Mouse (Mus musculus): ENCODE results near the gene Ldlrad3. TPM values are rescaled to one million over a fixed set of nuclear protein-coding genes. Genes with fewer than 3 reads are reported as not detected.

The Ldlrad3 gene
- 37.1 and 38.8 TPM in 2 replicates for polyA plus RNA-seq (2015; fragmentation: Nextera tagmentation; extraction: Ambion mirVana)

DNA sequence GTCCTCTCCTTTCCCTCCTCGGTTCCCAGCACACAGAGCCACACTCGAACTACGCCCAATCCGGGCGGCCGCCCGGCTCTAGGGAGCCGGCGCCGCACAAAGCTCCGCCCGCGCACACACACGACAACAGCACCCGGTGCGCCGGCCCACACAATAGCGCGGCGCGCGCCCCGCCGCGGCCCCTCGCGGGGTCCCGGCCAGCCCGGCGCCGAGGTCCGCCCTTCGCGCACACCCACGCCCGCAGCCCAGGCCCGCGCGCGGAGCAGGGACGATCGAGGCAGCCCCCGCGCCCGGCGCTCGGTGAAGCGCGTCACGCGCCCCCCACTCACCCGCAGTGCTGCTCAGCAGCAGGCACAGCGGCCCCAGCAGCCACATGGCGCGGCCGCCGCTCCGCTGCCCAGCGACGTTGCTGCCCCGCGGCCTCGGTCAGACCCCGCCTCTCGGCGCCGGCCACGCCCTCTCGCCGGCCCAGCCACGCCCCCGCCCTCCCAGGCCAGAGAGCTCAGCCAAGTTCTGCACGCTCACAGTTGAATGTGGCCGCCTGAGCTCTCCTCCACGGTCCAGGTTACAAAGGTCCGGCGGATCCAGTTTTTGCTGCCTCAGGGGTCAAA is at the start of gene Ldlrad3:
Gene Ldlrad3, minus strand, starts transcription at position 435 of the 611 bp plus-strand sequence.
- peak within 1 kb of the TSS; percentile 90 for H3K9ac ChIP-seq
- H3K9me3 ChIP-seq, result no peaks in the 10 kb centered on the region
- no peaks in the 10 kb centered on the region for H3K36me3 ChIP-seq
- H3K27ac ChIP-seq, result peak within 1 kb of the TSS; percentile 91
- H3K4me3 ChIP-seq, result peak within 1 kb of the TSS; percentile 79
- peaks cover 42% of the 10 kb centered on the region for H3K4me1 ChIP-seq (replicated peaks)
- under 1% methylated on average over 65 of the region's 77 CpGs for WGBS
- H3K27me3 ChIP-seq, result no peaks in the 10 kb centered on the region
- peak; percentile 95 for ATAC-seq (ENCODE audit: low FRiP score)
- H3K4me2 ChIP-seq, result peak within 1 kb of the TSS; percentile 84

DNA sequence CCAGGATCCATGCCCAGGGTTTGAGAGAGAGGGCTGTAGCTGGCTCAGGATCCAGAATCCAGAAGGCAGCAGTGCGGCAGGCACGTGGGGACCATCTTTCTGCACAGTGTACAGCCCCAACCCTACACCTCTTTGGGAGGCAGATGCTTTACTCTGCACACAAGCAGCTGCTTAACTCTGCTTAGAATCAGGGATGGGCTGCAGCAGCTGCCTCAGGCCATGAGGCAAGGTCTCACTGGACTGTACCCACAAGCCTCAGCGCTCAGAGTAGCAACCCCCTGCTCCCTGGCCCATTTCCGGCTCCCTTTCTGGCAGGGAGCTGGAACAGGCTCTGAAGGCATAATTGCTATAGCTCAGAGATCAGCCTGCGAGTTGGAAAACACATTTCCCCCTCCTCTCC is 45.3 kb upstream of the Ldlrad3 start:
- Histone ChIP-seq H3K36me3 (no peaks in the 10 kb centered on the region), H3K4me3 (no peak overlapping the region), H3K9me3 (no peaks in the 10 kb centered on the region), H3K27me3 (no peaks in the 10 kb centered on the region), H3K27ac (peak overlapping the region; percentile 74), H3K4me2 (no peak overlapping the region), H3K4me1 (replicated peaks) (peaks cover 18% of the 10 kb centered on the region), H3K9ac (0 out of 2 replicates have a peak overlapping the region, but pooled peaks have one; percentile 35)
- ATAC-seq (ENCODE audit: low FRiP score), result peak; percentile 80
- 43% methylated on average over 5 of the region's 5 CpGs for WGBS

DNA sequence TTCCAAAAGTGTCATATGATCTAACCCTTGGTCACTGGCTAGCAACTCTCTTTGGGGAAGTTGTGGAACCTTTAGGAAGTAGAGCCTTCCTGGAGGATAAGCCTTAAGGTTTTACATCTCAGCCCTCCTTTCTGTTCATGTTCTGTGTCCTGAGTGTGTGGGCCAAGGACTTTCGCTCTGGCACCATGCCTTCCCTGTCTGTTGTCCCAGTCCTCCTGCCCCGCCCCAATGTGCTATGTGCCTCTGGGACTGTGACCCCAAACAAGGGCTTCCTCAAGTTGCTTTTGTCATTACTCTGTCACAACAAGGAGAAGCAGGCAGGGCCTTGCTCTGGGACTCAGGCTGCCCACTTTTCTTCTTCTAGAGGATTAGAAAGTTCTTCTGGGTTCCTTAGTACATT is 42.9 kb upstream of the Ldlrad3 start:
- Histone ChIP-seq H3K27ac (no peak overlapping the region), H3K9me3 (no peaks in the 10 kb centered on the region), H3K9ac (no peak overlapping the region), H3K36me3 (no peaks in the 10 kb centered on the region), H3K27me3 (no peaks in the 10 kb centered on the region), H3K4me1 (replicated peaks) (peaks cover 21% of the 10 kb centered on the region), H3K4me2 (no peak overlapping the region), H3K4me3 (no peak overlapping the region)
- no peak for ATAC-seq (ENCODE audit: low FRiP score)
- 87% methylated on average over 2 of the region's 2 CpGs for WGBS

DNA sequence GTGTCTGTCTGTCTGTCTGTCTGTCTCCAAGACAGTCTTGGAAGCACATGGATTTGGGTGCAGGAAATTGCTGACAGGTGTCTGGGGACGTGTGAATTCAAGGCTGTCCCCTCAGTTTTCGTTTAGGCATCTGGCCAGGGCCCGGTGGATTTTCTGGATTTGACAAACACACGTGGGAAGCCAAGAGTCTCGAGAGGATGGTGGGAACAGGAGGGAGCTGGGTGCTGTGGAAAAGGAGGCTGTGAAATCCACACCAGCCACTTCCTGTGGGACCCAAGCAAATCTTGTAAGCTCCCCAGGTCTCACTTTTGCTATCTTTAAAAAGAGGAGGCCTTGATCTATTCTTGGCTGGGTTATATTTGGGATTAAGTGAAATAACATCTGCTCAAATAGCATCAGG is 42.1 kb upstream of the Ldlrad3 start:
- no peak overlapping the region for H3K27ac ChIP-seq
- H3K9ac ChIP-seq, result no peak overlapping the region
- no peaks in the 10 kb centered on the region for H3K9me3 ChIP-seq
- ATAC-seq (ENCODE audit: low FRiP score), result no peak
- no peaks in the 10 kb centered on the region for H3K27me3 ChIP-seq
- no peak overlapping the region for H3K4me3 ChIP-seq
- 84% methylated on average over 5 of the region's 5 CpGs for WGBS
- no peak overlapping the region for H3K4me2 ChIP-seq
- peaks cover 29% of the 10 kb centered on the region for H3K4me1 ChIP-seq (replicated peaks)
- H3K36me3 ChIP-seq, result no peaks in the 10 kb centered on the region

DNA sequence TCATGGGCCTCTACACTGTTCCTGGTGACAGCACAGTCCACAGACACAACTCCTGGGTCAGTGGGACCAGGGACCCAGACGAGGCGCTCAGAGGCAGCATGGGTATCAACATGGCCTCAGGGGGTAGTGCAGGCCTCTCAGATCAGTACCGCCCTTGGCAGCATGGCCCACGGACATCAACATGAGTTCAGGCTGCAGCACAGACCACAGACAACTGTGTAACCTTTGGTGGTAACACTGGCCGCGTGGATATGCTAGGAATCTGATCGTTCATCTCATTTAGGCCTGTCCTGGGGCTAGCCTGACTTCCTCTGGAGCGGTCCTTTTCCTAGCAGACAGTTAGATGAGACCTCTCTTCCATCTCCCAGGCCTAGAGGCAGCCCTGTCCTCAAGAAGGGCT is 41.7 kb upstream of the Ldlrad3 start:
- no peaks in the 10 kb centered on the region for H3K9me3 ChIP-seq
- H3K9ac ChIP-seq, result no peak overlapping the region
- ATAC-seq (ENCODE audit: low FRiP score), result no peak
- H3K4me2 ChIP-seq, result no peak overlapping the region
- 89% methylated on average over 8 of the region's 8 CpGs for whole genome bisulfite sequencing
- H3K4me3 ChIP-seq, result no peak overlapping the region
- H3K36me3 ChIP-seq, result no peaks in the 10 kb centered on the region
- H3K27me3 ChIP-seq, result no peaks in the 10 kb centered on the region
- peaks cover 34% of the 10 kb centered on the region for H3K4me1 ChIP-seq (replicated peaks)
- H3K27ac ChIP-seq, result no peak overlapping the region

DNA sequence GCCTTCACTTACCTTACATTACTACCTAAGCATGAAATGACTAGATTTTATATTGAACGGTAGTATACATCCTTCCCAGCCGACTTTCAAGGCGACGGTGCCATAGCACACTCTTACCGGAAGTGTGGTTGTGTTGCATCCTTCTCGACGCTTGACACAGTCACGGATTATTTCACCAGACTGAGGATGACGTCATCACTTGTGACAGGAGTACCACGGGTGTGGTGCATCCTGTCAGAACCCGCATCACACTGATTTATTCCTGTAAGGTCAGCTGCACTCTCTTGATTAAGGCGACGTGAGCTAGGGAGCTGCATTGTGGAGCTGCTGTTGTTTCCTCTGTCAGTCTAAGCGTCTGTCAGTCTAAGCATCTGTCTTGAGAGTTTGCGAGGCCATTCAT is 40.1 kb upstream of the Ldlrad3 start:
- Histone ChIP-seq H3K4me1 (replicated peaks) (peaks cover 29% of the 10 kb centered on the region), H3K27me3 (no peaks in the 10 kb centered on the region), H3K9ac (no peak overlapping the region), H3K36me3 (no peaks in the 10 kb centered on the region), H3K27ac (no peak overlapping the region), H3K4me3 (no peak overlapping the region), H3K9me3 (no peaks in the 10 kb centered on the region), H3K4me2 (no peak overlapping the region)
- WGBS, result 69% methylated on average over 15 of the region's 15 CpGs
- ATAC-seq (ENCODE audit: low FRiP score), result no peak

DNA sequence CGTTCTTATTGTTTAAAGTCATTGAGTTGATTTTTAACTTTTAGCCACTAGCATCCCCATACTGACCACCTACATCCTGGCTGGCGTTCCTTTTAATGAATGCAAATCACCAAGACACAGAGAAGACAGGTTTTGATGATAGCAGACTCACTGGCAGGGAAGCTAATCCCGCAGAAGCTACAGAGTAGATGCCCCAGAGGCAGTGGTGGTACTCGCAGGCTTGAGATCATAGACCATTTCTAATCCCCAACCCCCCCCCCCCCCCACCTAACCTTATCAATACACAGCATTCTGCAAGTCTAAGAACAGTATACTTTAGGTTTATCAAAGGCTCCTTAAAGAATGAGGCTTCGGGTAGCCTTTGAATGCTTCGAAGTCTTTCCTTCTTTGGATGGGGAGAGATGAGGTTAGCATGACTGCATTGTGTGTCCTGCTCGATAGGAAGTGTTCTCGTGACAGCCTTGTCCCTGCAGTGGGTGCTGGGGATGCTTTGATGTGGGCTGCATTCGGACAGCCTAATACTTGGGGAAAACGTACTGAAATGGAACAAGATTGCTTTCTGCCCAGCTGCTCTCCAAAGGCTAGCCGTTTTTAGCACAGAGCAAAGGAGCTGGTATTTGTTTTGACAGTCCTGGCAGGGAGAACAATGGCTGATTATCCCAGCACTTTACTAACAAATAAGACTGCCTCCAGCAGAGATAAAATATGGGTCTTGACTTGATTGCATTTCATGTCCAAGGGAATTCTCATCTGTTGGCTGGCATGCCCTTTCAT is 37.4 kb upstream of the Ldlrad3 start:
- no peak overlapping the region for H3K4me3 ChIP-seq
- H3K27ac ChIP-seq, result peak overlapping the region; percentile 81
- H3K9ac ChIP-seq, result 0 out of 2 replicates have a peak overlapping the region, but pooled peaks have one; percentile 2
- WGBS, result 9% methylated on average over 11 of the region's 11 CpGs
- no peaks in the 10 kb centered on the region for H3K27me3 ChIP-seq
- H3K9me3 ChIP-seq, result no peaks in the 10 kb centered on the region
- H3K4me2 ChIP-seq, result no peak overlapping the region
- H3K36me3 ChIP-seq, result no peaks in the 10 kb centered on the region
- peaks cover 22% of the 10 kb centered on the region for H3K4me1 ChIP-seq (replicated peaks)
- ATAC-seq (ENCODE audit: low FRiP score), result peak; percentile 53; the same call in 1 of the 2 replicates

DNA sequence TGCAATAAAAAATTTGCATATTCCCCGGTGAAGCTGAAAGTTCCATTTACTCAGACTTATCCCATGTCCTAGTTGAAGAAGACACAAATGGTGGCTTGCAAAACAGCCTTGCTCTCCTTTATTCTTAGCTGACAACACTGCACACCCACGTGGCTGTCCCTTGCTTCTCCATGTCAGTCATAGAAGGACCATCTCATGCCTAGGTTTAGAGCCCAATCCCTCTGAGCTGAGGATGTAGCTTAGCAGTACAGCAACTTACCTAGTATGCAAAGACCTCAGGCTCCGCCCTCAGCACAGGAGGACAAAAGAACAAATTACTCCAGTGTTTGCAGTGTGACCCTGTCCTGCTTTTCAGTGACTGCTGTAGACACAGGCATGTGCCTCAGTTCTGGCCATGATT is 36.6 kb upstream of the Ldlrad3 start:
- Histone ChIP-seq H3K36me3 (no peaks in the 10 kb centered on the region), H3K4me2 (no peak overlapping the region), H3K27me3 (no peaks in the 10 kb centered on the region), H3K4me1 (replicated peaks) (peaks cover 22% of the 10 kb centered on the region), H3K9ac (no peak overlapping the region), H3K4me3 (no peak overlapping the region), H3K27ac (peak overlapping the region; percentile 81; the same call in 1 of the 2 replicates), H3K9me3 (no peaks in the 10 kb centered on the region)
- ATAC-seq (ENCODE audit: low FRiP score), result no peak
- WGBS, result 56% methylated on average over 3 of the region's 3 CpGs

DNA sequence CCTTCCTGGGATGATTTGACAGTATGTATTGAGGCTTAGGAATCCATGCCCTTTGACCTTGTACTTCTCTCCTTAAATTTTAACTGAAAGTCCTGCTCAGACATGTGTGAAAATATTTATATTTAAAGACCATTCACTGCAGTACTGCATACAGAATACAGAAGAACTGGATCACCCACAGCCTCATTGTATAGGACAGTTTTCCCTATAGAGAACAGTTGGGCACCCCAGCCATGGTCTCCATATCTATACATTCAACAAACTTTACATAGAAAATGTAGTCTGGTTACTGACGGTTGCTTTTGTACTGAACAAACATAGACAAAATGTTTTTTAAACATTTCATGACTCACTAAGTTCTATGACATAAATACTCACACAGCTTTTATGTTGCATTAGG is 30.6 kb upstream of the Ldlrad3 start:
- Histone ChIP-seq H3K4me3 (no peak overlapping the region), H3K9ac (no peak overlapping the region), H3K4me1 (replicated peaks) (no peaks in the 10 kb centered on the region), H3K9me3 (no peaks in the 10 kb centered on the region), H3K27ac (no peak overlapping the region), H3K36me3 (no peaks in the 10 kb centered on the region), H3K27me3 (no peaks in the 10 kb centered on the region), H3K4me2 (no peak overlapping the region)
- 98% methylated on average over 1 of the region's 1 CpGs for WGBS
- no peak for ATAC-seq (ENCODE audit: low FRiP score)

DNA sequence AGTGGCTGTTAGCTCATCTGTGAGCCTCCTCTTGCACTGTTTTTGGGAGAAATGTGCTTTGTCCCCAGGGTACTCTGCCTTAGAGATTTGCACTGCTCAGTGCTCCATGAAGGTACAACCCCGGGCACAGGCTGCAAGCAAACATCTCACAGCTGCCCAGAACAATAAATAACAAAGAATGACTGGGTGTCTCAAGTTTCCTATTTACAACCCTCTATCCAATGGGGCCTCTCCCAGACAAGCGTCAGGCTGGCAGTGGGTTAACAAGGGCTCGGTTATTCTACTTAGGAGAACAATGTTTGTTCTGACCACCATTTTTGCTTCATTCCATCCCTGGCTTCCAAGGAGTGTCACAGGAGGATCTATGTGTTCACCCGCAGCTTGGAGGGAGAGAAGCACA is 25.9 kb upstream of the Ldlrad3 start:
- H3K4me1 ChIP-seq (replicated peaks), result peaks cover 3% of the 10 kb centered on the region
- H3K27ac ChIP-seq, result no peak overlapping the region
- H3K9ac ChIP-seq, result no peak overlapping the region
- no peaks in the 10 kb centered on the region for H3K36me3 ChIP-seq
- ATAC-seq (ENCODE audit: low FRiP score), result no peak
- no peaks in the 10 kb centered on the region for H3K9me3 ChIP-seq
- WGBS, result 18% methylated on average over 4 of the region's 4 CpGs
- no peak overlapping the region for H3K4me2 ChIP-seq
- H3K4me3 ChIP-seq, result no peak overlapping the region
- H3K27me3 ChIP-seq, result peaks cover 2% of the 10 kb centered on the region; the same call in 1 of the 2 replicates

DNA sequence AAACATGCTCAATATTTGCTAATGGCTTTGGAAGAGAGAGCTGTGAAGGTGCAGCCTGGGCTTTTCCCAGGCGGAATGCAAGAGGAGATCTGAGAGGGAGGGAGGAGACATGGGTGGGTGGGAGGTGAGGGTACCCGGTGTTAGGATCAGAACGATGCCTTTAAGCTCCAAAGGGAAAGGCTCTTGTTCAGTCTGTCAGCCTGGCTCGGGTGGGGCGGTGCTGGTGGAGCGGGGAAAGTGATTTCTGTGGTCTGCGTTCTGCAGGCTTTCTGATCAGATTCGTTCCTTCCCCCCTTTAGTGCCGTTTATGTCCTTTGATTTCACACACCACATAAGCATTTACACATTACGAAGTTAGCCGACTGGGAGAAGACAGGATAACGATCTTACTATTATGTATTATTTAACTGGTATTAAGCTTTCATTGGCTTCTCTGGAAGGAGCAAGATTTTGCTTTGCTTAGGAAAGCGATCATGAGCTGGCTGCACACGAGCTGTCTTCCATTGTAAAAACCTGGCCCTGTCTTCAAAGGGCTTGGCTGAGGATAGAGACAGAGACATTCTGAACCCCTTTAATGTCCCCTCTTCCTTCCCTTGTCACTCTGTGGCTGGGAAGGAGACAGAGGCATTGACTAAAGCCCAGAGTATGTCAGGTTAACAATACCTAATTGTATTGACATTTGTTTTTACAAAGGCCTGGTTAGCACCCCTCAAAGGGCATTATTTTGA is 19.7 kb upstream of the Ldlrad3 start:
- peaks cover 29% of the 10 kb centered on the region for H3K4me1 ChIP-seq (replicated peaks)
- H3K27ac ChIP-seq, result peak overlapping the region; percentile 79
- H3K4me3 ChIP-seq, result peak overlapping the region; percentile 1; the same call in 1 of the 2 replicates
- H3K9ac ChIP-seq, result 0 out of 2 replicates have a peak overlapping the region, but pooled peaks have one; percentile 0
- ATAC-seq (ENCODE audit: low FRiP score), result 0 out of 2 replicates have a peak, but pooled peaks have one; percentile 18
- no peaks in the 10 kb centered on the region for H3K9me3 ChIP-seq
- no peaks in the 10 kb centered on the region for H3K36me3 ChIP-seq
- H3K27me3 ChIP-seq, result peaks cover 2% of the 10 kb centered on the region; the same call in 1 of the 2 replicates
- H3K4me2 ChIP-seq, result peak overlapping the region; percentile 35
- 5% methylated on average over 14 of the region's 14 CpGs for WGBS

DNA sequence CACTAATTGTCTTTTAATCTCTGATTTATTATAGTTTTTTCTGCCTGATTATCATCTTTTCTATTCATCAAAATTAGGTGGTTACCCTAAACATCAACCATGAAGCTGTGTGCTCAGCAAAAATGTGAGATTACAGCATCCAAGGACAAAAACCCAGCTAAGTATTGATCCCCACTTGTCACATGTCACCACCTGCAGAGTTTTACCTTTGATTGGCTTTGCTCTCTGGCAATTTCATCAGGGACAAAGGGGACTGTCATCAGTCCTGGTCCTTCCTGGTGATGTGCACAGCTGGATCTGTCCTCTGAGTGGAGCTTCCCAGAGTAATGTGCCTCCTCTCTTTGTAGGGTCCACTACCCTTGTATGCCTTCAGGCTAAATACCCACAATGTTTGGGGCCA is 17.3 kb upstream of the Ldlrad3 start:
- no peaks in the 10 kb centered on the region for H3K9me3 ChIP-seq
- no peak overlapping the region for H3K27ac ChIP-seq
- ATAC-seq (ENCODE audit: low FRiP score), result no peak
- H3K4me2 ChIP-seq, result no peak overlapping the region
- H3K9ac ChIP-seq, result no peak overlapping the region
- peaks cover 3% of the 10 kb centered on the region; the same call in 1 of the 2 replicates for H3K27me3 ChIP-seq
- no peaks in the 10 kb centered on the region for H3K36me3 ChIP-seq
- H3K4me3 ChIP-seq, result no peak overlapping the region
- peaks cover 29% of the 10 kb centered on the region for H3K4me1 ChIP-seq (replicated peaks)

All from hindbrain, embryonic 13.5 days (tissue).